Mouse (Mus musculus) urinary bladder, postnatal 4 days (tissue): ENCODE data around the gene Ugt1a7c.

ENCODE experiments used
- DNase-seq, 2 experiments: peaks; one replicate each; pipeline ENCODE4 v3.0.0; 2021 to 2022; ENCODE audit warnings: low spot score in 2 of 2

Gene Ugt1a7c

GRCm38 (mm10) chr1:88260604-88261377, 165.9 kb downstream of the Ugt1a7c start:
- DNase-seq: no peak

- no peak for DNase-seq
Observed at GRCm38 (mm10) chr1:88261706-88262105, 166.8 kb downstream of the Ugt1a7c start.

DNA sequence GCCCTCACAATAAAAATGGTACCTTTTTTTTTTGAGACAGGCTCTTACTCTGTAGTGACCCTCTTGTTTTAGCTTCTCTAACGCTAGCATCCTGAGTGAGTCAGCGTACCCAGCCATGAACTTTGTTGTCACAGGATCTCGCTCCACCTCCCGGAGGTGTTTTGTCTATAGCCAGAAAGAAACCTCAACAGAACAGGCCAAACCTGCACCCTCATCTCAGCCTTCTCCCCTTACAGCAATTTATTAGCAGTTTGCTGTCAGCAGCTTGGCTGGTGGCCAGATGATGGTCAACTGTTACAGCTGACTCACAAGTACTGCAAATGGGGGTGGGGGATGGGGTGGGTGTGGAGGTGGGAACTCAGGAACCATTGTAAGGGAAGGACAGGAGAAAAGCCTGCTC, 167.4 kb downstream of the Ugt1a7c start:
- DNase-seq: peak; percentile 89 to 98

DNA sequence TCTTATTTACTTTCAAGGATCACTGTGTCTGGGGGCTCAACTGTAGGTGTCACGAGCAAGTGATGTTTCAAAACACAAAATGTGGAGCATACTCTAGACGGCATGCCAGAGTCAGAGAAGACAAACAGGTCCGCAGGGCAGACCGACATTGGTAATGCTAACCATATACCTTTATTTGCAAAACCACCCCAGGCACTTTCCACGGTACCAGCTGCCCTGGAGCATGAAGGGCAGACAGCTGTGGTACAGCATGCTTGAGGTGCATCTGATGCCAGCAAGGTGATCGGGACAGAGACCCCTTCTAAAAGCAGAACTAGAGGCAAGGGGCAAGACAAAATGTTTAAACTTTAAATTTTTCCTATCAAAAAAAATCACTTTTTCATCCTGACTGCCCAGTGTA, 168.1 kb downstream of the Ugt1a7c start:
- peak in 1 of 2 experiments; percentile 80 for DNase-seq

DNA sequence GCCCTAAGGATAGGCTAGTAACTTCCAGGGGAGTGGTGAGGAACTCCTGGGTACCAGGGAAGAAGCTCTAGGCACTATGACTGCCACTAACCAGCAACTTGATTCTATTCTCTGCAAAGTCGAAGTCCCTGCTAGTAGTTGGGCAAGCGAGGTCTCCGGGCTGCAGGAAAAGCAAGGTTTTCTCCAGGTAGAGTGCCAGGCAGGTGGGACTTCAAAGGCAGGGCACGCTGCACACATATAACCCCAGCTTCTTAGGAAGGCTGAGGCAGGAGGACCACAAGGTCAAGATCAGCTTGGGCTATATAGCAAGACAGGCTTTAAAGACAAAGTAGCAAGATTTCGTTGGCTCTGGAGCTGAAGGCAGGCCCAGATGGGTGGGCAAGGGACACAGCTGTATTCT, 168.9 kb downstream of the Ugt1a7c start:
- no peak for DNase-seq

GRCm38 (mm10) chr1:88264237-88264868, 169.5 kb downstream of the Ugt1a7c start:
- no peak for DNase-seq

DNA sequence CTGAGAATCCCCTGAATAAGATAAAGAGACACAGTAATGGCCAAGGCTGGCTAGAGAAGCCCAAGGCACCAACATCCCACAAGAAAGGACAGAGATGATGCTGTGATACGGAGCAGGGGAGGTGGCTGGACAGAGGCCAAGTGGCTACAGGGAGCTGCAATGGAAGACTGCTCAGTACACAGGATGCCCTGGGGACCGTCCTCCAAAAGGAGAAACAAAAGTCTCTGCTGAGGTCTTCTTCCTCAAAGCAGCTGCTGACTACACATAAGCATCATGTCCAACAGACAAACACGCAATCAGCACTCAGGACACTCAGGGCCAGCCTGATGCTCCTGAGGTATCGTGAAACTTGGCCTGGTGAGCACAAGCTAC, 170.0 kb downstream of the Ugt1a7c start:
- peak in 1 of 2 experiments; percentile 83 for DNase-seq

DNA sequence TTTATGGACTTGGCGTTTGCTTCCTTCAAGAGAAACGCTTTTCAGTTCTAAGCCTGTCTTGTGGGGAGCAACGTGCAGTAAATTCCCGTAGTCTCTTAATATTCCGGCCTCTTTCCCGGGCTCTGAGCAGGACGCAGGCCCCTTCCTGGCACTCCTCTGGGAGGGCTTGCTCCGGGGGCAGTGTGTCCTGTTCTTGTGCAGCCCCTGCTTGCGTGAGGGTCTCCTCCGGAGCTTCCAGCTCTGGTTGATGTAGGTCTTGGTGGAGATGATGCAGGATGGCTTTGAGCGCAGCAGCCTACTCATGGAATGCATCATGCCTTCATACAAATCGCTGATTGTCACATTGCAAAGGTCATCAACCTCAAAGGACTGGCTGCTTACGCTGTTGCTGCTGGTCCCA, 171.3 kb downstream of the Ugt1a7c start:
- peak; percentile 37 to 67 for DNase-seq

GRCm38 (mm10) chr1:88267489-88267888, 172.6 kb downstream of the Ugt1a7c start:
- no peak for DNase-seq

- DNase-seq: peak in 1 of 2 experiments; percentile 43
Observed at GRCm38 (mm10) chr1:88268070-88268469, 173.2 kb downstream of the Ugt1a7c start.
